Mouse (Mus musculus): ENCODE measurements around the gene Smtn. TPM values are rescaled to one million over a fixed set of nuclear protein-coding genes. Genes with fewer than 3 reads are reported as not detected.

Gene Smtn
- polyA plus RNA-seq (2017; shearing (Covaris generic)) = 0.50 TPM

DNA sequence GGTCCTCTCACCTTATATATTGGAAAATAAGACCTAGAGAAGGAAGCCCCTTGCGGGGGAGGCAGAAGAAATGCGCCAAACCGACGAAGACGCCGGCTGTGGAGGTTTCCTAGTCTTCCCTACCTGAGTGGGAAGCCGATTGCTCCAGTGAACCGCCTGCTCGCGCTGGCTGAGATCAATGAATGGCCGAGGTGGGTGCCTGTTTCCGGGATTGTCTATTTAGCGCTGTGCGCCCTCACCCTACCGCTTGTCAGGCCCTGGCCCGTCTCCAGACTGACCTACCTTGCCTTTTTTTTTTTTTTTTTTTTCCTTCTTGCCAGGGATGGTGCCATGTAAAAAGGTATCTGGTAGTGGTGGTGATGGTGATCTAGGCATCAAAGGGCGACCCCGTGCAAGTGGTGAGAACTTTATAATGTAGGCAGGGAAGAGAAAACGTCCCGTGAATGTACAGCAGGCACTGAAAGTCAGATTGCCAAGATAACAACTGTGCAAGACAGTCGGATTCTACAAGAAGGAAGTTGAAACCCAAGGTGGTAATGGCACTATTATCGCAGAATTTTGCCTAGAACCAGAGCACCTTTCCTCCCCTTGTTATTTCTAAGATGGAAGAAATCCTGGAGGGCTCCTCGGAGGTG is at the start of gene Smtn:
Gene Smtn, minus strand, starts transcription at position 162 of the 635 bp plus-strand sequence.

DNA sequence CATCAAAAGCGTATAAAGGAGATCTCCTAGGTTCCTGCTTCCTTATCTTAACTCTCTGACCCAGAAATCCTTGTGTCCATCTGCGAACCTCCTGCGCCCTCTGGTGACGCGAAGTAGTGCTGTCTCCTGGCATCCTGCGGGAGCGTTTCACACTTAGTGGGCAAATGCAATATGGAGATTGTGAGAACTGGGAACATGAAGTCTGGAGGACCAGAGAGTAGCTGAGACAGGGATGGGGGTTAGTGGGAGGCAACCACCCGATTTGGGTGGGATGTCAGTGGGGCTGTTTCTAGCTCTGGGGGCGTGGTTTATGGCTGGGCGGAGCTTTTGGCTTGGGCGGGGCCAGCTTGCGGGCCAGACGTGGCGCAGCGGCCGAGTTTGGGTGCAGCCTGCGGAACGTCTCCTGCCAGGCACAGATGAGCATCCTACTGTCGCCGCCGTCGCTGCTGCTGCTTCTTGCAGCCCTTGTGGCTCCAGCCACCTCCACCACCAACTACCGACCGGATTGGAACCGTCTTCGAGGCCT is 25.8 kb downstream of the Smtn start, which contains the start of gene Selenom:
Gene Selenom, plus strand, starts transcription at position 156 of the 526 bp plus-strand sequence.

DNA sequence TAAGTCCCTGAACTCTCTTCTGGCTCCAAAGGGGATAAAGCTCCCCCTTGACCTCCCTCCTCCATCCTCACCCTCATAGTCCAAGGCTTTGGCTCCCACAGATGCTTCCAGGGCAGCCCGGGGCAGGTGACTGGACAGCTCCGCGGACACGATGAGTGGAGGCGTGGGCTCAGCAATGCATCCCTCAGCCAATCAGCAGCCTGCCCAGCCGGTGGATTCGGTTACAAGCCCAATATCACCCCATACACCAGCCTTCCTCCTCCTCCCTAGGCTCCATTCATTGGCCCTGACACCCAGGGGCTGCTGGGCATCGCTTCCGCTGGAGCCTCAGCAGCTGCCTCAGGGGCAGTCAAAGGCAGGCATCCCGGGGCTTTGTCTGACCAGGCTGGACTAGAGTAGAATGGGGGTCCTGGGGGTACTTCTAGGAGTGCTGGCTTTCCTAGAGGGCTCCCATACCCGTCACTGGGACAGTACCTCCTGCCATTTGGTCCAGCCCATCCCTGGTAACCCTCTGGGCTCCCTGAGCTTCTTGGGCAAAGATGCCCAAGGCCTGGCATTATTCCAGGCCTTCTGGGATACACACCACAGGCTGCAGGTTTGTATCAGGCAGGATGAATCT is 52.4 kb downstream of the Smtn start, which contains the start of gene Pla2g3:
Gene Pla2g3, plus strand, starts transcription at position 333 of the 619 bp plus-strand sequence.

Other genes with a start within 250 kb of the Smtn start
- gene Pik3ip1, start 210.2 kb downstream of the Smtn start, polyA plus RNA-seq (2017; shearing (Covaris generic)) = 75.5 TPM
- gene Limk2, start 131.4 kb downstream of the Smtn start, polyA plus RNA-seq (2017; shearing (Covaris generic)) = 44.7 TPM
- 27.0 TPM for gene Rnf185, start 88.2 kb downstream of the Smtn start, polyA plus RNA-seq (2017; shearing (Covaris generic))
- gene Pla2g3, start 52.3 kb downstream of the Smtn start, polyA plus RNA-seq (2017; shearing (Covaris generic)) = 0.24 TPM
- 0.22 TPM for gene Inpp5j, start 35.8 kb downstream of the Smtn start, polyA plus RNA-seq (2017; shearing (Covaris generic))
- 2.8 TPM for gene Selenom, start 25.9 kb downstream of the Smtn start, polyA plus RNA-seq (2017; shearing (Covaris generic))
- gene Morc2a, start 108.6 kb upstream of the Smtn start, polyA plus RNA-seq (2017; shearing (Covaris generic)) = 34.5 TPM

Data from effector memory CD4-positive, alpha-beta T cell, adult 7 months (primary cell).